Mouse (Mus musculus) liver, postnatal 0 days (tissue): Measurements from ENCODE around the gene Gm6871. TPM values are rescaled to one million over a fixed set of nuclear protein-coding genes. Genes with fewer than 3 reads are reported as not detected.

Experiments used
- ATAC-seq: fragments of 200-750 bp; cut with Nextera tagmentation; 2 replicates; pipeline ENCODE4 v1.8.0; 2017; ENCODE audit warnings: mild to moderate bottlenecking, moderate library complexity
- DNase-seq: peaks from one replicate; pipeline ENCODE4 v3.0.0-alpha.2; 2016
- H3K27ac ChIP-seq: fragments of 300-500 bp; sonication (generic); 2 replicates; pipeline ENCODE4 v1.5.1; 2014; ENCODE audit warnings: antibody characterized with exemption, moderate library complexity, mild to moderate bottlenecking, low read depth
- H3K27me3 ChIP-seq: fragments of 300-500 bp; sonication (generic); 2 replicates; pipeline ENCODE4 v1.6.1; 2014; ENCODE audit warnings: low read length, control low read depth, mixed read lengths; ENCODE audit not compliant: insufficient read depth
- H3K36me3 ChIP-seq: fragments of 300-500 bp; sonication (generic); replicated peaks from 2 replicates; pipeline ENCODE4 v1.6.1; 2014; ENCODE audit warnings: mild to moderate bottlenecking, control low read depth, low read length, moderate library complexity, mixed read lengths; ENCODE audit not compliant: insufficient read depth
- H3K4me1 ChIP-seq: fragments of 300-500 bp; sonication (generic); 2 replicates; pipeline ENCODE4 v1.6.1; 2014; ENCODE audit warnings: antibody characterized with exemption, mild to moderate bottlenecking, control low read depth; ENCODE audit not compliant: insufficient read depth
- H3K4me2 ChIP-seq: fragments of 300-500 bp; sonication (generic); 2 replicates; pipeline ENCODE4 v1.6.1; 2014; ENCODE audit warnings: low read depth, mild to moderate bottlenecking, low read length, moderate library complexity, mixed read lengths
- H3K4me3 ChIP-seq: fragments of 300-500 bp; sonication (generic); 2 replicates; pipeline ENCODE4 v1.5.1; 2014; ENCODE audit warnings: low read depth, low read length
- H3K9ac ChIP-seq: fragments of 300-500 bp; sonication (generic); replicated peaks from 2 replicates; pipeline ENCODE4 v1.6.1; 2014; ENCODE audit warnings: mild to moderate bottlenecking, moderate library complexity
- H3K9me3 ChIP-seq: fragments of 300-500 bp; sonication (generic); 2 replicates; pipeline ENCODE4 v1.6.1; 2016; ENCODE audit warnings: mild to moderate bottlenecking, control low read depth, low read length, mixed read lengths
- CTCF ChIP-seq: sonication (generic); IDR thresholded peaks from 2 replicates; pipeline ENCODE4 v1.5.1; 2016; ENCODE audit warnings: antibody characterized with exemption, low read depth
- EP300 ChIP-seq: IDR thresholded peaks from 2 replicates; pipeline ENCODE4 v1.6.1; 2016; ENCODE audit warnings: antibody characterized with exemption, low read depth, mild to moderate bottlenecking
- WGBS: fragments of 180-500 bp; shearing (Covaris S2); extraction: QIAGEN DNeasy Blood & Tissue Kit; methylation state at CpG from one replicate; pipeline ENCODE4 v1.1.7; 2014; ENCODE audit not compliant: insufficient replicate concordance; 5-methylcytosine and 5-hydroxymethylcytosine counted together
- polyA plus RNA-seq: library from polyadenylated mRNA; unstranded; fragments of >200 nt; fragmentation: Nextera tagmentation; extraction: Ambion mirVana; gene quantifications from 2 replicates; pipeline ENCODE4 v1.2.1, GENCODE M21; 2015

Gene Gm6871
- polyA plus RNA-seq, 1 experiment from 2014 or later, result not detected

DNA sequence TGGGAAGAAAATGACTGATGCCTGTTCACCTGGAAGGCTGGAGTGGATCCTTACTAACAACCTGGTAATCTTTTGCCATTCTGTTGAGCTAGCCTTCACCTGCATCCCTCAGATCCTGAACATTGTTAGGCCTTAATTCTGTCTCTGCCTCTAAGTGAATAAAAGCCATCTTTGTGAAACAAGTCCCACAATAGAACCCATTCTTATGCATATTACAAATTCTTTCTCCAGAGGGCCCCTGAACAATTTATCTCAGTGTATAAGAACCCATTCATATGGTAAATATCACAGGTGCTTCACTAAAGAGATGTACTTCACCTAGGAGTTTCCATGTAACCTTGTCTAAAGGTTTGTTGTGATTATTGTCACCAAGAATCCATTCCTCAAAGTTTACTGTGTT is 8.6 kb upstream of the Gm6871 start:
- TF ChIP-seq EP300 (no peak), CTCF (no peak)
- H3K27me3 ChIP-seq, result no peaks in the 10 kb centered on the region
- no peak overlapping the region for H3K4me2 ChIP-seq
- ATAC-seq, result no peak
- H3K9me3 ChIP-seq, result 0 out of 2 replicates have a peak, but pooled peaks cover under 1% of the 10 kb centered on the region
- H3K36me3 ChIP-seq, result no peaks in the 10 kb centered on the region
- H3K9ac ChIP-seq, result no peak overlapping the region
- no peaks in the 10 kb centered on the region for H3K4me1 ChIP-seq
- no peak overlapping the region for H3K4me3 ChIP-seq
- no peak overlapping the region for H3K27ac ChIP-seq
- no peak for DNase-seq

- no peaks in the 10 kb centered on the region for H3K27me3 ChIP-seq
- H3K36me3 ChIP-seq, result no peaks in the 10 kb centered on the region
- no peak overlapping the region for H3K4me3 ChIP-seq
- 84% methylated on average over 2 of the region's 2 CpGs for WGBS
- TF ChIP-seq CTCF (no peak), EP300 (no peak)
- no peaks in the 10 kb centered on the region; the same call in 1 of the 2 replicates for H3K9me3 ChIP-seq
- H3K4me1 ChIP-seq, result no peaks in the 10 kb centered on the region
- DNase-seq, result no peak
- no peak overlapping the region for H3K9ac ChIP-seq
- no peak overlapping the region for H3K4me2 ChIP-seq
- H3K27ac ChIP-seq, result no peak overlapping the region
- ATAC-seq, result no peak
Observed at GRCm38 (mm10) chr7:41577956-41578355, 4.5 kb upstream of the Gm6871 start.

- no peaks in the 10 kb centered on the region for H3K27me3 ChIP-seq
- DNase-seq, result no peak
- 50% methylated on average over 8 of the region's 8 CpGs for WGBS
- no peak overlapping the region for H3K9ac ChIP-seq
- no peaks in the 10 kb centered on the region for H3K9me3 ChIP-seq
- H3K4me1 ChIP-seq, result no peaks in the 10 kb centered on the region
- no peak overlapping the region for H3K4me3 ChIP-seq
- H3K36me3 ChIP-seq, result no peaks in the 10 kb centered on the region
- TF ChIP-seq CTCF (no peak), EP300 (no peak)
- no peak for ATAC-seq
- no peak overlapping the region for H3K27ac ChIP-seq
- no peak overlapping the region for H3K4me2 ChIP-seq
Observed at GRCm38 (mm10) chr7:41560681-41561080, 12.8 kb downstream of the Gm6871 start.

DNA sequence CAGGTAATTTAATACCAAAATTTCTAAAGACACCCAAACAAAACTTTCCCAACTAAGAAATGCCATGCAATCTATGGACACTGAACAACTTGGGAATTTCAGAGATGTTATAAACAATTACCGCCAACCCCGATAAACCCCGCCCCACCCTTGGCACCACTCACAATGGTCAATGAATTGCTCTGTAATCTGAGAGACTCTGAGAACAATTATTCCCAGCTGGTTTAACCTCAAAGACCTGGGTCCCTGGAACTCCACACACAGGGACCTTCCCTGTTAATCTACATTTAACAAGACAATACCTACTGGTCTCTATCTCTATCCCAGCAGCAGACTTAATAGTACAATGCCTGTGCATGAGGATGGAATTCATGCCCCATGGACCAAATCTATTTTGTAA is 60.8 kb downstream of the Gm6871 start:
- 82% methylated on average over 3 of the region's 3 CpGs for WGBS
- Histone ChIP-seq H3K4me2 (no peak overlapping the region), H3K9ac (no peak overlapping the region), H3K4me3 (no peak overlapping the region), H3K27me3 (no peaks in the 10 kb centered on the region), H3K27ac (no peak overlapping the region), H3K36me3 (no peaks in the 10 kb centered on the region), H3K4me1 (no peaks in the 10 kb centered on the region), H3K9me3 (no peaks in the 10 kb centered on the region)
- ATAC-seq (no peak), DNase-seq (no peak)
- TF ChIP-seq EP300 (no peak), CTCF (no peak)

- H3K9ac ChIP-seq, result no peak overlapping the region
- no peak for DNase-seq
- H3K4me3 ChIP-seq, result no peak overlapping the region
- no peak overlapping the region for H3K27ac ChIP-seq
- no peaks in the 10 kb centered on the region for H3K4me1 ChIP-seq
- no peaks in the 10 kb centered on the region for H3K36me3 ChIP-seq
- ATAC-seq, result no peak
- no peaks in the 10 kb centered on the region for H3K9me3 ChIP-seq
- TF ChIP-seq CTCF (no peak), EP300 (no peak)
- WGBS, result 24% methylated on average over 1 of the region's 1 CpGs
- H3K27me3 ChIP-seq, result no peaks in the 10 kb centered on the region
- no peak overlapping the region for H3K4me2 ChIP-seq
Observed at GRCm38 (mm10) chr7:41512207-41512606, 61.3 kb downstream of the Gm6871 start.

- Histone ChIP-seq H3K9me3 (no peaks in the 10 kb centered on the region), H3K9ac (no peak overlapping the region), H3K27me3 (no peaks in the 10 kb centered on the region), H3K4me2 (no peak overlapping the region), H3K4me3 (no peak overlapping the region), H3K4me1 (0 out of 2 replicates have a peak, but pooled peaks cover 3% of the 10 kb centered on the region), H3K36me3 (no peaks in the 10 kb centered on the region), H3K27ac (no peak overlapping the region)
- WGBS, result 38% methylated on average over 1 of the region's 1 CpGs
- ATAC-seq (no peak), DNase-seq (no peak)
- no peak for TF ChIP-seq EP300
- peak; percentile 32 for TF ChIP-seq CTCF
Observed at GRCm38 (mm10) chr7:41502402-41502801, 71.1 kb downstream of the Gm6871 start.
